Mouse (Mus musculus) neural tube, embryonic 11.5 days (tissue): ENCODE measurements around the gene Galc. TPM values are rescaled to one million over a fixed set of nuclear protein-coding genes. Genes with fewer than 3 reads are reported as not detected.
A peak's percentile ranks its signal among the peaks of the same experiment; 100 is the strongest.
"Not testable (repeated sequence)": the region's sequence is repeated elsewhere in the genome, so short reads cannot be mapped to it uniquely, and the experiment has no call there.

Experiments
- ATAC-seq: fragments of 200-750 bp; cut with Nextera tagmentation; 2 replicates; pipeline ENCODE4 v1.8.0; 2017; ENCODE audit warnings: moderate number of reproducible peaks, mild to moderate bottlenecking, moderate TSS enrichment, moderate library complexity; ENCODE audit not compliant: insufficient read depth, low FRiP score, low TSS enrichment
- DNase-seq: peaks from one replicate; pipeline ENCODE4 v3.0.0-alpha.2; 2015; ENCODE audit warnings: low spot score
- H3K27ac ChIP-seq: fragments of 300-500 bp; sonication (generic); 2 replicates; pipeline ENCODE4 v1.5.1; 2014; ENCODE audit warnings: low read depth, mild to moderate bottlenecking, low read length
- H3K27me3 ChIP-seq: fragments of 300-500 bp; sonication (generic); 2 replicates; pipeline ENCODE4 v1.6.1; 2014; ENCODE audit warnings: mild to moderate bottlenecking, low read length, mixed read lengths; ENCODE audit not compliant: control insufficient read depth, insufficient read depth
- H3K36me3 ChIP-seq: fragments of 300-500 bp; sonication (generic); 2 replicates; pipeline ENCODE4 v1.6.1; 2014; ENCODE audit warnings: mild to moderate bottlenecking, low read length, moderate library complexity, mixed read lengths; ENCODE audit not compliant: control insufficient read depth, insufficient read depth
- H3K4me1 ChIP-seq: fragments of 300-500 bp; sonication (generic); 2 replicates; pipeline ENCODE4 v1.6.1; 2014; ENCODE audit warnings: low read length, mixed read lengths; ENCODE audit not compliant: control insufficient read depth, insufficient read depth
- H3K4me2 ChIP-seq: fragments of 300-500 bp; sonication (generic); 2 replicates; pipeline ENCODE4 v1.6.1; 2014; ENCODE audit warnings: low read depth, mild to moderate bottlenecking, moderate library complexity
- H3K4me3 ChIP-seq: fragments of 300-500 bp; sonication (generic); 2 replicates; pipeline ENCODE4 v1.5.1; 2014; ENCODE audit warnings: low read depth, low read length
- H3K9ac ChIP-seq: fragments of 300-500 bp; sonication (generic); 2 replicates; pipeline ENCODE4 v1.6.1; 2014; ENCODE audit warnings: mild to moderate bottlenecking, low read length
- H3K9me3 ChIP-seq: fragments of 300-500 bp; sonication (generic); 2 replicates; pipeline ENCODE4 v1.6.1; 2016; ENCODE audit warnings: low read length; ENCODE audit not compliant: control insufficient read depth
- WGBS: fragments of 180-500 bp; shearing (Covaris S2); extraction: QIAGEN DNeasy Blood & Tissue Kit; methylation state at CpG from one replicate; pipeline ENCODE4 v1.1.7; 2014; 5-methylcytosine and 5-hydroxymethylcytosine counted together
- polyA plus RNA-seq: library from polyadenylated mRNA; unstranded; fragments of >200 nt; fragmentation: Nextera tagmentation; extraction: Ambion mirVana; gene quantifications from 2 replicates; pipeline ENCODE4 v1.2.1, GENCODE M21; 2014

Galc gene
- polyA plus RNA-seq, 1 experiment from 2014 or later: 15.0 TPM

GRCm38 (mm10) chr12:98238478-98238877, 20.8 kb downstream of the Galc start:
- not testable (repeated sequence) for H3K27ac ChIP-seq, ATAC-seq, H3K9ac ChIP-seq, H3K4me1 ChIP-seq, H3K36me3 ChIP-seq, H3K9me3 ChIP-seq, DNase-seq, H3K4me3 ChIP-seq, H3K27me3 ChIP-seq, H3K4me2 ChIP-seq
- WGBS: 84% methylated on average over 6 of the region's 6 CpGs

- no peak for DNase-seq
- no peaks in the 10 kb centered on the region for H3K9me3 ChIP-seq
- no peak overlapping the region for H3K27ac ChIP-seq
- no peaks in the 10 kb centered on the region for H3K27me3 ChIP-seq
- no peak for ATAC-seq
- no peaks in the 10 kb centered on the region for H3K4me1 ChIP-seq
- no peak overlapping the region for H3K4me3 ChIP-seq
- WGBS: 91% methylated on average over 2 of the region's 2 CpGs
- H3K36me3 ChIP-seq: no peaks in the 10 kb centered on the region
- H3K9ac ChIP-seq: no peak overlapping the region
- no peak overlapping the region for H3K4me2 ChIP-seq
Measured at GRCm38 (mm10) chr12:98227037-98227436, 32.2 kb downstream of the Galc start.

DNA sequence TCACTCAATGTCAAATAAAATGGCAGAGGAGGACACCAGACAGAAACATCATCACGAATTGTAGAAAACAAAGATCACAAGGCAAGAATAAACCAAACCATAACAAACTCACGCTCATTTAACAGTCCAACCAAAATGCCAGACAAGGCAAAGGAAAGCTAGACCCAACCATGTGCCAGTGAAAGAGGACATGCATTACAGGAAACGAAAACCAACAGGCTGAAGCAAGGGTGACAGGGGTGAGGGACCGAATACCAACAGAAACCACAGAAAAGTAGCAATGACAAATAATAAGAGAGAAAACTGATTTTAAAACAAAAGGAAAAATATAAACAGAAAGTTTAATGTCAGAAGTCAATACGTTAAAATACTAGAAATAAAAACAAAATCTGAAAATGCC, 36.0 kb downstream of the Galc start:
- ATAC-seq (no peak), DNase-seq (no peak)

DNA sequence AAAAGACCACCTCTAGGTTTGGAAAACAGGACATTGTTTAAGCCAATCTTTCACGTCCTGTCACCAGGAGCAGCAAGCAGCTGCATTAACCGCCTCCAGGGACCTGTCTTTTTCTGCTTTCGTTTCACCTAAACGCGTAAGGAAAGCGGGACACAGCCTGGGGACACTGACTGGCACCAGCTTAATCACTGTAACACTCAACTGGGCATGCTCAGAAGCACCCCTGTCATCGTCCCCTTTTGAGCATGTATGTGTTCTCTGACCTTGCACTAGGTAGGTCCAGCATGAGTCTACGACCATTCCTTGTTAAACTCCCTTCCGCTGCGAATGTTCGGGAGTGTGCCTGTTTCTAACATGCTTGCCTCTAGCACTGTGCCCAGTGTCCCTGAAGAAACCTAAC, 42.8 kb downstream of the Galc start:
- no peak overlapping the region for H3K4me3 ChIP-seq

More for the DNA sequence above, 36.0 kb downstream of the Galc start:
- no peaks in the 10 kb centered on the region for H3K36me3 ChIP-seq
- H3K4me3 ChIP-seq: no peak overlapping the region
- H3K9me3 ChIP-seq: no peaks in the 10 kb centered on the region
- no peaks in the 10 kb centered on the region for H3K27me3 ChIP-seq
- H3K4me2 ChIP-seq: no peak overlapping the region
- no peak overlapping the region for H3K9ac ChIP-seq
- no peak overlapping the region for H3K27ac ChIP-seq
- 86% methylated on average over 5 of the region's 5 CpGs for WGBS
- H3K4me1 ChIP-seq: no peaks in the 10 kb centered on the region

GRCm38 (mm10) chr12:98215512-98215911, 43.7 kb downstream of the Galc start:
- Histone ChIP-seq H3K36me3 (no peaks in the 10 kb centered on the region), H3K4me1 (no peaks in the 10 kb centered on the region), H3K9ac (no peak overlapping the region), H3K27me3 (no peaks in the 10 kb centered on the region), H3K9me3 (no peaks in the 10 kb centered on the region), H3K4me2 (no peak overlapping the region), H3K27ac (no peak overlapping the region), H3K4me3 (no peak overlapping the region)
- DNase-seq (no peak), ATAC-seq (no peak)
- 73% methylated on average over 6 of the region's 6 CpGs for WGBS

More for the DNA sequence above, 42.8 kb downstream of the Galc start:
- Histone ChIP-seq H3K4me2 (no peak overlapping the region), H3K9me3 (no peaks in the 10 kb centered on the region), H3K27ac (no peak overlapping the region), H3K9ac (no peak overlapping the region), H3K36me3 (no peaks in the 10 kb centered on the region), H3K27me3 (no peaks in the 10 kb centered on the region), H3K4me1 (no peaks in the 10 kb centered on the region)
- ATAC-seq (no peak), DNase-seq (no peak)
- WGBS: 78% methylated on average over 11 of the region's 11 CpGs

GRCm38 (mm10) chr12:98214191-98214590, 45.1 kb downstream of the Galc start:
- no peaks in the 10 kb centered on the region for H3K4me1 ChIP-seq
- no peaks in the 10 kb centered on the region for H3K27me3 ChIP-seq
- H3K9ac ChIP-seq: no peak overlapping the region
- DNase-seq (no peak), ATAC-seq (no peak)
- no peaks in the 10 kb centered on the region for H3K9me3 ChIP-seq
- H3K27ac ChIP-seq: no peak overlapping the region
- H3K4me3 ChIP-seq: no peak overlapping the region
- 85% methylated on average over 14 of the region's 14 CpGs for WGBS
- H3K4me2 ChIP-seq: no peak overlapping the region
- no peaks in the 10 kb centered on the region for H3K36me3 ChIP-seq

DNA sequence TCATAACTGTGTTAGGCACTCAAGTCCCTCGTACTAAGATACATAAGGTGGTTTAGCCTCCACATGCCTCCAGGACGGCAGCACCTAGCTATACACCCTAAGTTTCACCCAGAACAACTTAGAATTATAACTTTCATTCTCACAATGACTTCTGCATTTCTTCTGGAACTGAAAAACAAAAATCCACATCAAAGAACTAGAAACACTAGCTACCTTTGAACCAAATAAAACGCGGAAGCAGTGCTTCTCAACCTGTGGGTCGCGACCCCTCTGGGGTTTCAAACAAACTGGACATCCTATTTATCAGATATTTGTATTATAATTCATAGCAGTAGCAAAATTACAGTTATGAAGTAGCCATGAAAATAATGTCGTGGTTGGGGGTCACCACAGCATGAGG, 45.5 kb downstream of the Galc start:
- Histone ChIP-seq H3K4me3 (no peak overlapping the region), H3K9me3 (no peaks in the 10 kb centered on the region), H3K36me3 (no peaks in the 10 kb centered on the region), H3K4me2 (no peak overlapping the region), H3K27me3 (no peaks in the 10 kb centered on the region), H3K27ac (no peak overlapping the region), H3K4me1 (no peaks in the 10 kb centered on the region), H3K9ac (no peak overlapping the region)
- WGBS: 90% methylated on average over 7 of the region's 7 CpGs
- DNase-seq (no peak), ATAC-seq (no peak)

DNA sequence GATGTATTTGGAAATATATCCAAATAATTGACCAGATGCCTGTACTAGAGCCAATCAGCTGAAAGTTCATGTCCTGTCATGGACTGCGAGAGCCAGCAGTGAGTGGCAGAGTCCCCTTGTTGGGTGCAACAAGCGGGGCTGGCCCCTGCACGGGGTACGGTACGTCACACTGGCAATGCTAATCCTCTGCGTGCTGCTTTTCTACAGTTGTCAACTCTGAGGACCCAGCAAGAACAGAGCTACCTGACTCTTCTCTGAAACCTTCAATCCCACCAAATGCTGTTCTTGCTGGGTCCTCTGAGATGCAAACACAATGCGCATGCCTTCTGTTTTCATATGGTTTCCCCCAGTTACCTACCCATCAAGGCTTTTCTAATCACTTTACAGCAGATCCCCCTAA, 45.9 kb downstream of the Galc start:
- DNase-seq: no peak
- H3K4me1 ChIP-seq: no peaks in the 10 kb centered on the region
- ATAC-seq: 0 out of 2 replicates have a peak, but pooled peaks have one; percentile 38

GRCm38 (mm10) chr12:98212457-98213175, 46.6 kb downstream of the Galc start:
- Histone ChIP-seq H3K4me2 (no peak overlapping the region), H3K9ac (no peak overlapping the region), H3K4me3 (no peak overlapping the region), H3K27ac (no peak overlapping the region), H3K27me3 (no peaks in the 10 kb centered on the region), H3K4me1 (no peaks in the 10 kb centered on the region), H3K9me3 (no peaks in the 10 kb centered on the region), H3K36me3 (no peaks in the 10 kb centered on the region)
- DNase-seq (peak; percentile 49), ATAC-seq (peak; percentile 67; the same call in 1 of the 2 replicates)
- WGBS: 91% methylated on average over 13 of the region's 13 CpGs

More for the DNA sequence above, 45.9 kb downstream of the Galc start:
- no peak overlapping the region for H3K9ac ChIP-seq
- WGBS: 93% methylated on average over 7 of the region's 7 CpGs
- H3K9me3 ChIP-seq: no peaks in the 10 kb centered on the region
- H3K27ac ChIP-seq: no peak overlapping the region
- no peak overlapping the region for H3K4me2 ChIP-seq
- no peaks in the 10 kb centered on the region for H3K36me3 ChIP-seq
- H3K4me3 ChIP-seq: no peak overlapping the region
- no peaks in the 10 kb centered on the region for H3K27me3 ChIP-seq
